7 mouse cellular contexts compared by ENCODE assay signal in genomic region chr1:74900341-74901285, GRCm38 (mm10). TPM values are rescaled to one million over a fixed set of nuclear protein-coding genes. Genes with fewer than 3 reads are reported as not detected.
DNase-seq lines count a peak whose midpoint lies in the region; ATAC-seq and TF ChIP-seq lines count a peak whose summit lies in the region.

No protein-coding gene starts in this region.

- peaks cover 60% of the 10 kb centered on the region for H3K4me1 ChIP-seq in E14TG2a.4 (replicated peaks; ENCODE audit: low read depth, low read length)
- peaks cover 10% of the 10 kb centered on the region for H3K4me1 ChIP-seq in hindbrain, embryonic 15.5 days (replicated peaks)
- no peaks in the 10 kb centered on the region; the same call in 1 of the 2 replicates for H3K4me1 ChIP-seq in liver, embryonic 11.5 days (replicated peaks; ENCODE audit: control insufficient read depth, insufficient read depth, low read length)
- peaks cover 24% of the 10 kb centered on the region for H3K4me1 ChIP-seq in neural tube, embryonic 13.5 days (replicated peaks)

- H3K4me2 ChIP-seq in hindbrain, embryonic 15.5 days, result peak overlapping the region; percentile 70
- H3K4me2 ChIP-seq in liver, embryonic 11.5 days, result peak overlapping the region; percentile 59
- peak overlapping the region; percentile 61 for H3K4me2 ChIP-seq in neural tube, embryonic 13.5 days

- no peaks in the 10 kb centered on the region for H3K36me3 ChIP-seq in E14TG2a.4 (ENCODE audit: insufficient read depth, low read length)
- H3K36me3 ChIP-seq in hindbrain, embryonic 15.5 days, result no peaks in the 10 kb centered on the region
- H3K36me3 ChIP-seq in liver, embryonic 11.5 days (ENCODE audit: control insufficient read depth, insufficient read depth, low read length), result no peaks in the 10 kb centered on the region
- H3K36me3 ChIP-seq in neural tube, embryonic 13.5 days, result no peaks in the 10 kb centered on the region

- no peak overlapping the region for H3K27ac ChIP-seq in hindbrain, embryonic 15.5 days (replicated peaks)
- H3K27ac ChIP-seq in liver, embryonic 11.5 days (ENCODE audit: low read depth, low read length), result peak overlapping the region; percentile 7; the same call in 1 of the 2 replicates
- H3K27ac ChIP-seq in neural tube, embryonic 13.5 days (replicated peaks), result no peak overlapping the region

- peak overlapping the region; percentile 36; the same call in 1 of the 2 replicates for H3K9ac ChIP-seq in hindbrain, embryonic 15.5 days
- 0 out of 2 replicates have a peak overlapping the region, but pooled peaks have one; percentile 6 for H3K9ac ChIP-seq in liver, embryonic 11.5 days (ENCODE audit: low read depth, low read length)
- H3K9ac ChIP-seq in neural tube, embryonic 13.5 days, result peak overlapping the region; percentile 57

- peak overlapping the region; percentile 74 for H3K4me3 ChIP-seq in E14TG2a.4 (replicated peaks; ENCODE audit: low read length)
- peak overlapping the region; percentile 38 for H3K4me3 ChIP-seq in hindbrain, embryonic 15.5 days
- H3K4me3 ChIP-seq in liver, embryonic 11.5 days (ENCODE audit: low read depth, low read length), result peak overlapping the region; percentile 30
- H3K4me3 ChIP-seq in neural tube, embryonic 13.5 days, result peak overlapping the region; percentile 35

- 1% methylated on average over 65 of the region's 66 CpGs for WGBS in hindbrain, embryonic 15.5 days
- WGBS in liver, embryonic 11.5 days, result 3% methylated on average over 59 of the region's 66 CpGs
- 2% methylated on average over 36 of the region's 66 CpGs for WGBS in neural tube, embryonic 13.5 days

- no peak for ATAC-seq in hindbrain, embryonic 15.5 days (ENCODE audit: low FRiP score, low read depth)
- ATAC-seq in liver, embryonic 11.5 days (replicated peaks; ENCODE audit: low FRiP score), result peak; percentile 57; the same call in 1 of the 2 replicates
- ATAC-seq in neural tube, embryonic 13.5 days (ENCODE audit: low read depth), result no peak

- TF ChIP-seq CTCF in E14TG2a.4 (conservative IDR thresholded peaks at IDR 0.05; ENCODE audit: low read length), result no peak

- no peaks in the 10 kb centered on the region for H3K9me3 ChIP-seq in E14TG2a.4 (ENCODE audit: low read length)
- no peaks in the 10 kb centered on the region for H3K9me3 ChIP-seq in hindbrain, embryonic 15.5 days
- no peaks in the 10 kb centered on the region for H3K9me3 ChIP-seq in liver, embryonic 11.5 days (ENCODE audit: control insufficient read depth, low read length)
- no peaks in the 10 kb centered on the region for H3K9me3 ChIP-seq in neural tube, embryonic 13.5 days

- peak; percentile 41 for DNase-seq in ZHBTc4 (ENCODE audit: low read depth, low spot score)
- no peak for DNase-seq in liver, embryonic 11.5 days (ENCODE audit: low spot score)
- DNase-seq in gastrocnemius, adult 8-10 months (ENCODE audit: low spot score in 2 of 2), result no peak
- no peak for DNase-seq in layer of hippocampus, adult 9-10 months (ENCODE audit: low spot score)

- H3K27me3 ChIP-seq in E14TG2a.4 (ENCODE audit: insufficient read depth, low read length), result peaks cover 97% of the 10 kb centered on the region
- H3K27me3 ChIP-seq in hindbrain, embryonic 15.5 days, result peaks cover 87% of the 10 kb centered on the region
- H3K27me3 ChIP-seq in liver, embryonic 11.5 days (replicated peaks; ENCODE audit: control insufficient read depth, insufficient read depth, low read length), result peaks cover 86% of the 10 kb centered on the region
- peaks cover 100% of the 10 kb centered on the region for H3K27me3 ChIP-seq in neural tube, embryonic 13.5 days

RNA-seq across cellular contexts. Expression of gene Cryba2, which starts 7.7 kb away (rescaled TPM):
- polyA plus RNA-seq in hindbrain, embryonic 15.5 days (2015; fragmentation: Nextera tagmentation; extraction: Ambion mirVana), result 1.8 and 2.9 TPM in 2 replicates
- not detected in 2 replicates for polyA plus RNA-seq in liver, embryonic 11.5 days (2014; fragmentation: Nextera tagmentation; extraction: Ambion mirVana)
- polyA plus RNA-seq in neural tube, embryonic 13.5 days (2015; fragmentation: Nextera tagmentation; extraction: Ambion mirVana), result 0.85 TPM in 1 of 2 replicates, not detected in the other
- total RNA-seq in gastrocnemius, adult 8-10 months (2022), result not detected

RNA-seq across cellular contexts. Expression of gene Fev, which starts 15.4 kb away (rescaled TPM):
- 3.5 and 5.0 TPM in 2 replicates for polyA plus RNA-seq in hindbrain, embryonic 15.5 days (2015; fragmentation: Nextera tagmentation; extraction: Ambion mirVana)
- 0.23 and 0.31 TPM in 2 replicates for polyA plus RNA-seq in liver, embryonic 11.5 days (2014; fragmentation: Nextera tagmentation; extraction: Ambion mirVana)
- 0.26 TPM in 1 of 2 replicates, not detected in the other for polyA plus RNA-seq in neural tube, embryonic 13.5 days (2015; fragmentation: Nextera tagmentation; extraction: Ambion mirVana)
- not detected for total RNA-seq in gastrocnemius, adult 8-10 months (2022)

RNA-seq across cellular contexts. Expression of gene Cfap65, which starts 34.8 kb away (rescaled TPM):
- polyA plus RNA-seq in hindbrain, embryonic 15.5 days (2015; fragmentation: Nextera tagmentation; extraction: Ambion mirVana), result 0.83 and 1.2 TPM in 2 replicates
- polyA plus RNA-seq in liver, embryonic 11.5 days (2014; fragmentation: Nextera tagmentation; extraction: Ambion mirVana), result not detected in 2 replicates
- polyA plus RNA-seq in neural tube, embryonic 13.5 days (2015; fragmentation: Nextera tagmentation; extraction: Ambion mirVana), result 0.04 and 0.14 TPM in 2 replicates
- not detected for total RNA-seq in gastrocnemius, adult 8-10 months (2022)

RNA-seq across cellular contexts. Expression of gene Cdk5r2, which starts 45.9 kb away (rescaled TPM):
- 11.1 and 12.4 TPM in 2 replicates for polyA plus RNA-seq in hindbrain, embryonic 15.5 days (2015; fragmentation: Nextera tagmentation; extraction: Ambion mirVana)
- 0.35 and 0.36 TPM in 2 replicates for polyA plus RNA-seq in liver, embryonic 11.5 days (2014; fragmentation: Nextera tagmentation; extraction: Ambion mirVana)
- polyA plus RNA-seq in neural tube, embryonic 13.5 days (2015; fragmentation: Nextera tagmentation; extraction: Ambion mirVana), result 7.8 and 9.0 TPM in 2 replicates
- total RNA-seq in gastrocnemius, adult 8-10 months (2022), result not detected

RNA-seq across cellular contexts. Expression of gene Ihh, which starts 50.9 kb away (rescaled TPM):
- 0.16 and 0.26 TPM in 2 replicates for polyA plus RNA-seq in hindbrain, embryonic 15.5 days (2015; fragmentation: Nextera tagmentation; extraction: Ambion mirVana)
- 2.2 and 2.7 TPM in 2 replicates for polyA plus RNA-seq in liver, embryonic 11.5 days (2014; fragmentation: Nextera tagmentation; extraction: Ambion mirVana)
- 0.26 and 0.29 TPM in 2 replicates for polyA plus RNA-seq in neural tube, embryonic 13.5 days (2015; fragmentation: Nextera tagmentation; extraction: Ambion mirVana)
- total RNA-seq in gastrocnemius, adult 8-10 months (2022), result under 1 TPM in 2 of 4 experiments, not detected in 2; 0.16 to 0.19 TPM

Comparison
In these comparisons a context has a peak if more than half of its experiments do, and no peak if none do; other contexts are left out.
1. H3K9ac ChIP-seq: peak in every context shown above with its lines; median percentile 57 in neural tube, embryonic 13.5 days; 36 in hindbrain, embryonic 15.5 days; 6 in liver, embryonic 11.5 days.